Mouse (Mus musculus): ENCODE data around the gene Gm17657.
A peak's percentile ranks its signal among the peaks of the same experiment; 100 is the strongest.
"Not testable (repeated sequence)": the region's sequence is repeated elsewhere in the genome, so short reads cannot be mapped to it uniquely, and the experiment has no call there.

Gene Gm17657

GRCm38 (mm10) chr17:29544064-29544463 is 5.4 kb downstream of the Gm17657 start:
- no peak for DNase-seq

DNA sequence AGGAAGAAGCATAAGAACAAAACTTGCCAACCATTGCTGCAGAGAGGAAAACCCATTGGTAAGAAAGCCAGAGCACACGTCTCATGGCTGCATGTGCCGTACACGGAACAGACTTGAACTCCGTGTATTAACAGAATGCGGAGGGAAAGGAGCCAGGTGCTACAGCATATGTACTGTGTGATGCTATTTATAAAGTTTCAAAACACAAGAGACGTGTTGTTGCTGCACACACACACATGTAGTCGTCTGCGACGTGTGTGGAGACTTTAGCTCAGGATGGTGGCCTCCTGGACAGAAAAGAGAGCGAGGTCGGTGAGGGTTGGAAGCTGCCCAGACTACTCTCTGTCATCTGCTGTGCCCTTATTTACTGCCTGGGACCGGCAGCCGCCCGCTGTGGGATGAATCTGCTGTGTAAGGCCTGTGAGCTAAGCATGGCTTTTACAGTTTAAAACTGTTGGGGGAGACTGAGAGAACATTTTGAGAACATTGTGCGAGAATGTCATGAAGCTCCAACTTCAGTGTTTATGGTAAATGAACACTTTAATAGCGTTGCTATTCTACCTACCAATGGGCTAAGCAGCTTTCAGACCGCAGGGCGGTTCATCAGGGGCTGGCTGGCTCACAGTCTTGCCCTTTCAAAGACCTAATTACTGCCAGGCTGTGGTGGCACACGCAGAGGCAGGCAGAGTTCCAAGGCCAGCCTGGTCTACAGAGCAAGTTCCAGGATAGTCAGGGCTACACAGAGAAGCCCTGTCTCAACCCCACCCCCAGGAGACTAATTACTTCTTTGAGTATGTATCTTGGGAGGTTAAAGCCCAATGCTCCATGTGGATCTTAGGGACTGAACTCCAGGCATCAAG is 6.4 kb downstream of the Gm17657 start:
- no peak for DNase-seq

- DNase-seq, result peak; percentile 99
Observed at GRCm38 (mm10) chr17:29541419-29541818, 8.0 kb downstream of the Gm17657 start.

GRCm38 (mm10) chr17:29540426-29540825 is 9.0 kb downstream of the Gm17657 start:
- DNase-seq, result no peak

GRCm38 (mm10) chr17:29533866-29534265 is 15.6 kb downstream of the Gm17657 start:
- no peak for DNase-seq

GRCm38 (mm10) chr17:29531757-29532384 is 17.6 kb downstream of the Gm17657 start:
- DNase-seq, result no peak

- no peak for DNase-seq
Observed at GRCm38 (mm10) chr17:29531278-29531677, 18.2 kb downstream of the Gm17657 start.

DNA sequence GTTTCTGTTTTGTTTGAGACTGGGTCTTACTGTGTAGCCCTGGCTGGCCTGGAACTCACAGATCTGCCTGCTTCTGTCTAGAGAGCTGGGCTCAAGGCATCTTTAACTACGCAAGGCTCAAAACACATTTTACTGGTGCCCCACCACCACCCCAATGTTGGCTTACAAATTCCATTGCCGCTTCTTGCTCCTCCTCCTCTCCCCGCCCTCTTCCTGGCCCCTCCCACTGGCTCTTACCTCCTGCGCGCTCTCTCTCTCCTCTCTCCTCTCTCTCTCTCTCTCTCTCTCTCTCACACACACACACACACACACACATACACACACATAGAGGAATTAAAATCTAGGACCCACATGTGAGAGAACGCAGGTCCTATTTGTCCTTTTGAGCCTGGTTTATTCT is 18.9 kb downstream of the Gm17657 start:
- no peak for DNase-seq

GRCm38 (mm10) chr17:29528568-29529187 is 20.8 kb downstream of the Gm17657 start:
- no peak for DNase-seq

DNA sequence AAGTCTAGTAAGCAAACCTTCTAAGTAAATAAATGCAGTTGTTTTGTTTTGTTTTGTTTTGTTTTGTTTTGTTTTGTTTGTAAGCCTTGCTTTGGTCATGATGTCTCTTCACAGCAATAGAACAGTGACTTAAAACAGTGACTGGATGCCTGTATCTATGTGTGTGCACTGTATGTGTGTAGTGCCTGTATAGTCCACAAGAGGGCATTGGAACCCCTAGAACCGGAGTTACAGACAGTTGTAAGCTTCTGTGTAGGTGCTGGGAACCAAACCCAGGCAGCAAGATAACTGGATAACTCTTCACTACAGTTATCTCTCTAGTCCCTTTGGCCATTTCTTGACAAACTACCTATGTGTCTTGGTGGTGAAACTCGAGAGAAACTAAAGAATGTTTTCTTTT is 23.8 kb downstream of the Gm17657 start:
- DNase-seq, result no peak

- no peak for DNase-seq
Observed at GRCm38 (mm10) chr17:29519731-29520130, 29.7 kb downstream of the Gm17657 start.

GRCm38 (mm10) chr17:29518665-29519064 is 30.8 kb downstream of the Gm17657 start:
- not testable (repeated sequence) for DNase-seq

DNA sequence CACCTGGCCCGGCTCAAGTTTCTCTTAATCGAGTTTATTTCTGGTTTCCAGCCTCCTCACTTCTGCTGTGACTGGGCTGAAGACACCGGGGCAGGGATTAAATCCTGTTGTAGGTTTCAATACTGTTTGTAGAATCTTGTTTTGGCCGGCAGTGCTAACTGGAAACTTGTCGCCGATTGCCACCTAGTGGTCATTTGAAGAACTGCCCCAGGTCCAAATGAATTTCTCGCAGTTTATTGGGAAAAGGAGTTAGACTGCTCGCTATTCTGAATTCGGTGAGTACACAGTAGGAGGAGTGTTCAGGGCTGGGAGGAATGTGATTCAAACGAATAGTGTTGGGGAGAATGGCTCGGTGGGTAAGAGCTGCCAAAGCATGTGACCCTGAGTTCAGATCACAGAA is 35.0 kb downstream of the Gm17657 start:
- peak; percentile 93 for DNase-seq

- peak; percentile 97 for DNase-seq
Observed at GRCm38 (mm10) chr17:29513044-29513730, 36.3 kb downstream of the Gm17657 start.

DNA sequence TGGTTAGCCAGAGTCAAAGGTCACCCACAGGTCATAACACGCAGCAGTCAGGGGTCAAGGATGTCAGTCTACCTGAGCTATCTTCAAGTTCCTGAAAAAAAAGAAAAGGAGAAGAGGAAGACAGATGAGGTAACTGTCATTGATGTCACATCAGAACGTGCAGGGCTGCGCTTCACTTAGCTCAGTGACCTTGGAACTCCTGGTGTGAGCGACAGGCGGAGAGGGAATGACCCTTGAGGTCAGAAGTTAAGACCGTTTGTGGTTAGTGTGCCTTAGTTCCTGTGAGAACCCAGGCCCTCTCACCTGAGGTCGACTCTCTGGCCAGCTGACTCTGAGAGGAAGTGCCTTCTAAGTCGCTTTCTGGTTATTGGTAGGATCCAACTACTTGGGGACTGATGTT is 38.7 kb downstream of the Gm17657 start:
- DNase-seq, result no peak

GRCm38 (mm10) chr17:29508927-29509608 is 40.4 kb downstream of the Gm17657 start:
- no peak for DNase-seq

- DNase-seq, result no peak
Observed at GRCm38 (mm10) chr17:29503700-29504099, 45.7 kb downstream of the Gm17657 start.

DNA sequence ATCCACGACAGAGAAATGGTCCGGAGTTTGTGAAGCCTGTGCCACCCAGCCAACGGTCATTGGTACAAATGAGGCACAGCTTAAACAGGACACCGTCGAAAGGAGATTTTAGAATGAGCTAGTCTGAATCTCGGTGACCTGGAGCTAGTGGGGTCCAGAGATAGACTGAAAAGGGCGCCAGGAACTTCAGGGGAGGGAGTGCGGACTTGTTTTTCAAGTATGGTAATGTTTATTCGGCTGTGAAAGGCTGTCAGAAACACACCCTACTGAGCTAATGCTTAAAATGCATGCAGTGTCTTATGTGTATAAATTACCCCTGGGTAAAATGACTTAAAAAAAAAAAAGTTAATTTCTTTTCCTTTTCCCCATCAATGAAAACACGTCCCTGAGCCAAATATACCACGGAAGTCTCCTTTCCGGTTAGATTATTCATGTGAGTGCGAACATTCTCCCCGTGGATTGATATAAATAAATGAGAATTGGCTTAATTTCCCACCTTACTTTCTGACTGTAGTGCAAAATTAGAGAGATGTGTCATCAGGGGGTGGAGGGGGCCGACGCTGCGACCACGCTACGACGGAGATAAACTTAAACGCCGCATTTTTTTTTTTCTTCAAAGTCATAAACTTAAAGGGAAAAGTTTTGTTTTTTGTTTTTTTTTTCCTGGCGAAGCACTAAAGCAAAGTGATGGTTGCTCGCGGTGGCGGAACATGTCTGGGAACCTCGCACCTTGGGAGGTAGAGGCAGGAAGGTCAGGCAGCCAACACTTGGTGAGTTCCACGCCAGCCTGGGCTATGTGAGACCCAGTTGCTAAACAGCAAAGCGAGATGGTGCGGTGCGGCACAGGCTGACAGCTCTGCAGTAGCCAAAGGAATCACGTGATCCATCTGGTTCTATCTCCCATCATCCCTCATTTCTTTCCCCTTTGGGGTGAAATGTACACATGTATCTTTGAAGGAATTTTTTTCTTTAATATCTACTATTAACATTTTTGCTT is 46.5 kb downstream of the Gm17657 start:
- no peak for DNase-seq

DNA sequence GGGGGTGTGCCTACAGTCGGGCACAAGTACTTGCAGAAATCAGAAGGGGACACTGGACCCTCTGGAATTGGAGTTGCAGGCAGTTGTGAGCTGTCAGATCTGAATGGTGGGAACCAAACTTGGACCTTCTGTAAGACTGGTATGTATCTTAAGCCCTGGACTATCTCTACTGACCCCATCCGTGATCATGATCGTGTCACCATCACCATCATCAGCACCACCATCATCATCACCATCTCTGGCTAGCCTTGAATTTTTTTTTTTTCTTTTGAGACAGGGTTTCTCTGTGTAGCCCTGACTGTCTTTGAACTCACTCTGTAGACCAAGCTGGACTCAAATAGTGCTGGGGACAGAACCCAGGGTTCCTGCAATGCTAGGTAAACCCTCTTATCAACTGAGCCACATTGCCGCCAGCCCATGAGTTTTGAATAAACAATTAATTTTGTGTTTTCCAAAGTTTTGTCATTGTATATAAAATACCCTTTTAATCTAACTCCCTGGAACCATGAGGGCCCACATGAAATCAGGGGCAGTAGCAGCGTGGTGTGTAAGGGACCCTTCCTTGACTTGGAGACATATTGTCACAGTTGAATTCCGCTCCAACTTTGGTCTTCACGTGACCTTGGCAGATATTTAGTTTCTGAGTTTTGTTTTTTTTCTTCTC is 47.3 kb downstream of the Gm17657 start:
- no peak for DNase-seq

DNA sequence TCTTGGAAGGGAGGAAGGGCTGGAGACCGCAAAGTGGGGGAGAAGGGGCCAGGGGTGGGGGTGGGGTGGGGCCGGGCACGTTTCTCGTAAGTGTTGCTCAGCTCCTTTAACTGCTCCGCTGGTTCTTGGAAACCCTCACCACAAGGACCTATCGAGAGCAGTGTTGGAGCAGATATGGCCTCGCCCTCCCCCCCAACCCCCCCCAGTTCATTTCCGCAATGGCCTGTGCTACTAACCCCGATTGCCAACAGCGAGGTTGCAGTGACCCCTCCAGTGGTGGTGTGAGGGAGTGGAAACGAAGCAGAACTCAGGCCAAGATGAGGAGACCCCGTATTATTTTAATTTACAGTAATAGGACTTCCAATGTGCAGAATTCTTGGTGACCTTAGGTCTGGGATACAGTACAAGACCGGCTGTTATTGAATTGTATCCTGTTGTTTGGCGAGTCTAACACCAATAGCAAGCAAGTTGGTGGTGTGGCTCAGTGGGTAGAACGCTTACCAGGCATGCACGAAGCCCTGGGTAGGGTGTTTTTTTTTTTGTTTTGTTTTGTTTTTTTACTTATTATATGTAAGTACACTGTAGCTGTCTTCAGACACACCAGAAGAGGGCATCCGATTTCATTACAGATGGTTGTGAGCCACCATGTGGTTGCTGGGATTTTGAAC is 48.5 kb downstream of the Gm17657 start:
- DNase-seq, result no peak

All from heart, adult 11 months (tissue).